Comparison of ENCODE assay signal across 13 mouse cellular contexts in the genomic region with DNA sequence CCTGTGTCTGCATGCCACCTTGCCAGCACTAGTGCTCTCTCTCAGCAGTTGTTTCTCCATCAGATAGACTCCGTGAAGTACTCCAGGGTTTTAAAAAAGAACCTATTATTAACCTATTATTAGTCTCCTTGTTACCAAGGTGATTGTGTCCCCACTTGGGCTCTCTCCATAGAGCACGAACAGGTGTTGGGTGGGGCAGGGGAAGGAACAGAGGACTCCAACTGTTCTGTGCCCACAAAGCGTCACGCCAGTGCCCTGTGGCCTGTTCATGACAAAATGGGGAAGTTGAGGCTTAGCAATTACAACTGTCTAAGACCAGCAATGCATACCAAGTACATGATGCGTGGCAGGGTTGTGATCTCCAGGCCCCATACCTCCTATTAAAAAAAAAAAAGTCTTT. TPM values are rescaled to one million over a fixed set of nuclear protein-coding genes. Genes with fewer than 3 reads are reported as not detected.
DNase-seq lines count a peak whose midpoint lies in the region; ATAC-seq and TF ChIP-seq lines count a peak whose summit lies in the region.
"Had no signal": no experiment of that assay in that cellular context is flagged by ENCODE, and none has a peak within 500 bp of the region (broad histone marks: within the 10 kb centered on the region; RNA-seq: fewer than 3 reads in every experiment).

No protein-coding gene starts in this region.

- no peak overlapping the region for H3K4me2 ChIP-seq in liver, embryonic 13.5 days
- H3K4me2 ChIP-seq in liver, embryonic 15.5 days: peak overlapping the region; percentile 44
- no peak overlapping the region for H3K4me2 ChIP-seq in forebrain, postnatal 0 days (ENCODE audit: low read depth)
- H3K4me2 ChIP-seq: heart, embryonic 12.5 days; hindbrain, embryonic 15.5 days; limb, embryonic 13.5 days; midbrain, embryonic 11.5 days; neural tube, embryonic 12.5 days had no signal

- H3K27ac ChIP-seq in liver, embryonic 13.5 days: peak overlapping the region; percentile 11; the same call in 1 of the 2 replicates
- H3K27ac ChIP-seq in MEL (ENCODE audit: control insufficient read depth, low read depth, low read length): peak overlapping the region; percentile 61; the same call in 1 of the 2 replicates
- peak overlapping the region; percentile 55; the same call in 1 of the 2 replicates for H3K27ac ChIP-seq in liver, embryonic 15.5 days (replicated peaks)
- H3K27ac ChIP-seq in forebrain, postnatal 0 days (ENCODE audit: low read depth, low read length): no peak overlapping the region
- H3K27ac ChIP-seq: hindbrain, embryonic 15.5 days; limb, embryonic 13.5 days; neural tube, embryonic 12.5 days had no signal

- peaks cover 26% of the 10 kb centered on the region for H3K27me3 ChIP-seq in liver, embryonic 13.5 days
- H3K27me3 ChIP-seq in MEL (ENCODE audit: control insufficient read depth in 1 of 2, insufficient read depth in 2 of 2, low read length in 2 of 2): no peaks in the 10 kb centered on the region
- H3K27me3 ChIP-seq in liver, embryonic 15.5 days: peaks cover 32% of the 10 kb centered on the region
- no peaks in the 10 kb centered on the region for H3K27me3 ChIP-seq in forebrain, postnatal 0 days (ENCODE audit: insufficient read depth, low read length)
- H3K27me3 ChIP-seq: heart, embryonic 12.5 days; hindbrain, embryonic 15.5 days; limb, embryonic 13.5 days; neural tube, embryonic 12.5 days had no signal

- no peak for TF ChIP-seq RAD21 in MEL (IDR thresholded peaks at IDR 0.05; ENCODE audit: low read depth, low read length)

- H3K9me3 ChIP-seq in liver, embryonic 13.5 days (replicated peaks): no peaks in the 10 kb centered on the region
- H3K9me3 ChIP-seq in MEL (replicated peaks; ENCODE audit: insufficient read depth, low read length): no peaks in the 10 kb centered on the region
- no peaks in the 10 kb centered on the region for H3K9me3 ChIP-seq in liver, embryonic 15.5 days (replicated peaks)
- H3K9me3 ChIP-seq in forebrain, postnatal 0 days (ENCODE audit: low read length): no peaks in the 10 kb centered on the region
- H3K9me3 ChIP-seq: hindbrain, embryonic 15.5 days; limb, embryonic 13.5 days; neural tube, embryonic 12.5 days had no signal

- H3K79me2 ChIP-seq in MEL (ENCODE audit: control insufficient read depth, insufficient read depth, low read length, poor library complexity): no peaks in the 10 kb centered on the region

- no peak for TF ChIP-seq CTCF in MEL (IDR thresholded peaks at IDR 0.05 in 2 of 3, conservative IDR thresholded peaks at IDR 0.05 in 1 of 3; ENCODE audit: control insufficient read depth in 1 of 3, insufficient read depth in 1 of 3, low read depth in 2 of 3, low read length in 3 of 3, poor library complexity in 1 of 3, severe bottlenecking in 1 of 3)
- TF ChIP-seq CTCF in forebrain, postnatal 0 days (IDR thresholded peaks at IDR 0.05; ENCODE audit: low read depth): no peak

- no peaks in the 10 kb centered on the region for H3K36me3 ChIP-seq in liver, embryonic 13.5 days
- H3K36me3 ChIP-seq in MEL (ENCODE audit: control insufficient read depth in 1 of 2, insufficient read depth in 2 of 2, low read length in 2 of 2): peaks cover 0 to 15% of the 10 kb centered on the region in 2 experiments; a peak in 2 of 4 replicates
- no peaks in the 10 kb centered on the region for H3K36me3 ChIP-seq in liver, embryonic 15.5 days (replicated peaks)
- no peaks in the 10 kb centered on the region for H3K36me3 ChIP-seq in forebrain, postnatal 0 days (ENCODE audit: insufficient read depth)
- H3K36me3 ChIP-seq: heart, embryonic 12.5 days; hindbrain, embryonic 15.5 days; limb, embryonic 13.5 days; neural tube, embryonic 12.5 days had no signal

- WGBS in liver, embryonic 13.5 days (ENCODE audit: insufficient replicate concordance): 35% methylated on average over 5 of the region's 5 CpGs
- WGBS in liver, embryonic 15.5 days (ENCODE audit: insufficient replicate concordance): 17% methylated on average over 5 of the region's 5 CpGs
- 66% methylated on average over 5 of the region's 5 CpGs for WGBS in forebrain, postnatal 0 days

- H3K4me1 ChIP-seq in liver, embryonic 13.5 days (replicated peaks): peaks cover 27% of the 10 kb centered on the region
- H3K4me1 ChIP-seq in MEL (ENCODE audit: control insufficient read depth in 1 of 2, insufficient read depth in 2 of 2, low read length in 2 of 2): peaks cover 10 to 30% of the 10 kb centered on the region in 2 experiments
- peaks cover 39% of the 10 kb centered on the region for H3K4me1 ChIP-seq in liver, embryonic 15.5 days (replicated peaks)
- no peaks in the 10 kb centered on the region for H3K4me1 ChIP-seq in forebrain, postnatal 0 days (ENCODE audit: insufficient read depth)

- 0 out of 2 replicates have a peak, but pooled peaks have one; percentile 28 for ATAC-seq in liver, embryonic 13.5 days (ENCODE audit: low read depth)
- 0 out of 2 replicates have a peak, but pooled peaks have one; percentile 13 for ATAC-seq in liver, embryonic 15.5 days (ENCODE audit: insufficient read depth)
- ATAC-seq in forebrain, postnatal 0 days: no peak

- no peak overlapping the region for H3K4me3 ChIP-seq in liver, embryonic 13.5 days (replicated peaks)
- peak overlapping the region; percentile 0 to 9; a peak in 2 of 4 replicates for H3K4me3 ChIP-seq in MEL (ENCODE audit: control insufficient read depth in 1 of 2, insufficient read depth in 1 of 2, low read depth in 2 of 2, low read length in 2 of 2)
- no peak overlapping the region for H3K4me3 ChIP-seq in liver, embryonic 15.5 days (replicated peaks)
- H3K4me3 ChIP-seq in forebrain, postnatal 0 days (ENCODE audit: low read depth, low read length): no peak overlapping the region
- H3K4me3 ChIP-seq: erythroblast, embryonic 14.5 days; heart, embryonic 12.5 days; hindbrain, embryonic 15.5 days; limb, embryonic 13.5 days; neural tube, embryonic 12.5 days had no signal

- no peak overlapping the region for H3K9ac ChIP-seq in liver, embryonic 13.5 days
- H3K9ac ChIP-seq in MEL (ENCODE audit: control insufficient read depth, low read depth, low read length, poor library complexity, severe bottlenecking): no peak overlapping the region
- no peak overlapping the region for H3K9ac ChIP-seq in liver, embryonic 15.5 days
- no peak overlapping the region for H3K9ac ChIP-seq in forebrain, postnatal 0 days
- H3K9ac ChIP-seq: hindbrain, embryonic 15.5 days; limb, embryonic 13.5 days; neural tube, embryonic 12.5 days had no signal

- no peak for DNase-seq in liver, embryonic 13.5 days
- DNase-seq in liver (no peak), MEL (ENCODE audit: low read depth, low spot score) (peak; percentile 79)
- DNase-seq in spleen, postnatal 36 days (ENCODE audit: low spot score in 2 of 2): peak; percentile 82 to 85
- DNase-seq in forebrain, postnatal 0 days: no peak
- no peak for DNase-seq in left cerebral cortex, adult 8-10 months (ENCODE audit: low spot score in 2 of 2)

- TF ChIP-seq EP300 in MEL (IDR thresholded peaks at IDR 0.05; ENCODE audit: low read depth in 1 of 2, low read length in 2 of 2): peak; percentile 59 to 86

- no peak for TF ChIP-seq POLR2A in MEL (IDR thresholded peaks at IDR 0.05; ENCODE audit: control insufficient read depth in 1 of 2, insufficient read depth in 1 of 2, low read depth in 1 of 2, low read length in 2 of 2, poor library complexity in 1 of 2)

TF ChIP-seq in MEL, 35 proteins besides CTCF, POLR2A, EP300 and RAD21:
- peak; percentile 44; the same call in 1 of the 2 replicates for TF ChIP-seq RCOR1 (IDR thresholded peaks at IDR 0.05; ENCODE audit: low read depth, low read length)
- TF ChIP-seq ZKSCAN1 (IDR thresholded peaks at IDR 0.05; ENCODE audit: low read depth, low read length): no peak
- peak; percentile 78 for TF ChIP-seq TCF12 (IDR thresholded peaks at IDR 0.05; ENCODE audit: low read depth, low read length)
- TF ChIP-seq MYB (IDR thresholded peaks at IDR 0.05; ENCODE audit: low read depth, low read length): peak; percentile 63
- no peak for TF ChIP-seq HCFC1 (IDR thresholded peaks at IDR 0.05; ENCODE audit: low read depth, low read length)
- TF ChIP-seq ETS1 (IDR thresholded peaks at IDR 0.05; ENCODE audit: low read depth, low read length): peak; percentile 73
- 0 out of 2 replicates have a peak, but pooled peaks have one; percentile 29 for TF ChIP-seq ELF1 (IDR thresholded peaks at IDR 0.05; ENCODE audit: low read depth, low read length)
- TF ChIP-seq ZNF384 (IDR thresholded peaks at IDR 0.05; ENCODE audit: low read depth, low read length): 0 out of 2 replicates have a peak, but pooled peaks have one; percentile 35
TF ChIP-seq in MEL: peak in this region for 6.

RNA-seq across cellular contexts. Expression of a gene that starts 38.3 kb away (rescaled TPM):
- polyA plus RNA-seq in liver, embryonic 13.5 days (2015; fragmentation: Nextera tagmentation; extraction: Ambion mirVana): 16.1 and 16.8 TPM in 2 replicates
- 11.6 and 12.0 TPM in 2 replicates for total RNA-seq in MEL (2012; rRNA removed)
- 10 to 100 TPM in 1 of 2 experiments, not detected in 1; 29.4 TPM for polyA plus RNA-seq in MEL (2012; ENCODE audit: insufficient read depth in 1 of 2, insufficient read length in 2 of 2, low read depth in 1 of 2, low replicate concordance in 2 of 2, missing spikeins in 1 of 2)
- polyA plus RNA-seq in liver, embryonic 15.5 days (2015; fragmentation: Nextera tagmentation; extraction: Ambion mirVana): 12.3 and 13.7 TPM in 2 replicates
- 40.0 and 41.6 TPM in 2 replicates for total RNA-seq in forebrain, postnatal 0 days (2014; rRNA removed)
- polyA plus RNA-seq in forebrain, postnatal 0 days (2015; fragmentation: Nextera tagmentation; extraction: Ambion mirVana): 69.0 and 84.8 TPM in 2 replicates
- 10 to 100 TPM; 25.2 to 28.3 (median 26.1) TPM for total RNA-seq in left cerebral cortex, adult 8-10 months (2022)

Comparison
In these comparisons a context has a peak if more than half of its experiments do, and no peak if none do; other contexts are left out.
1. DNase-seq: peak in MEL (single experiment) and spleen, postnatal 36 days (2 of 2); none in liver, embryonic 13.5 days (single experiment), liver (single experiment), forebrain, postnatal 0 days (single experiment) and left cerebral cortex, adult 8-10 months (0 of 2).
2. H3K4me3 ChIP-seq: peak in MEL (2 of 2); none in liver, embryonic 13.5 days (single experiment), liver, embryonic 15.5 days (single experiment) and forebrain, postnatal 0 days (single experiment).